Mouse (Mus musculus): ENCODE results near the gene Fcho1.

DNA sequence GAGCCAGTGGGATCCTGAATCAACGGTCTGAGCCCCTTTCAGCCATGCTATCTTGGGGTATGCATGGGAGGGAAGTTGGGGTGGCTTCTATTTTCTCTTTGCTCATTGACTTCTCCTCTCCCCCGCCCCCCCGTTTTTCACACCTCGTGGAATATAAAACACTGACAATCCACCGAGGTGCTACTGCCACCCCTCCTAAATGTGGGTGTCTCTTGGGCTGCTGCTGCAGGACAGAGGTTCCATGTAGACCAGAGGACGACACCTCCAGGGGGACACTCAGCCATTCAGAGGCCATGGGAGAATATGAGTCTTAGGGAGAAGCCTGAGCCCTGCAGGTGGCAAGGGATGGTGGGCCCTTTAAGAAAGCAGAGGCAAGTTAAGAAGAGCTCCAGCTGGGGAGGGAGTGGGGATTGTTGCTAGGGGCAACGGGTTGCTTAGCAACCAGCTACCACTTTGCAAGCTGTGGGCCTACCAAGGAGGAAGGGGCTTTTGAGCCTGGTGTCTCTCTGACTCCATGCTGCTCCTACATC is 5.5 kb downstream of the Fcho1 start:
- no peak for TF ChIP-seq POLR2A (IDR thresholded peaks at IDR 0.05; ENCODE audit: insufficient read depth, low read depth, low read length)
- TF ChIP-seq EP300 (IDR thresholded peaks at IDR 0.05; ENCODE audit: insufficient read depth, low read depth, low read length): no peak

All from heart, adult 2 months (tissue).